Mouse (Mus musculus) megakaryocyte-erythroid progenitor cell, adult 5-6 weeks (primary cell): ENCODE data around the gene Traf4. TPM values are rescaled to one million over a fixed set of nuclear protein-coding genes. Genes with fewer than 3 reads are reported as not detected.
"Not testable (repeated sequence)": the region's sequence is repeated elsewhere in the genome, so short reads cannot be mapped to it uniquely, and the experiment has no call there.

ENCODE experiments used
- ATAC-seq: replicated peaks from 2 replicates; pipeline ENCODE4 v1.8.0; 2016; ENCODE audit warnings: mild to moderate bottlenecking, inconsistent platforms; ENCODE audit not compliant: severe bottlenecking, poor library complexity, low FRiP score, low TSS enrichment
- total RNA-seq, 2 experiments: library from RNA; stranded (forward) in 1 of 2; stranded (reverse) in 1 of 2; fragments of 200-1000, 215-1000 nt in 1 of 2; fragments of >200 nt in 1 of 2; fragmentation: Nextera tagmentation in 1 of 2; gene quantifications; 2 replicates each; pipeline ENCODE4 v1.2.3; 2014 to 2017

Gene Traf4
- total RNA-seq (2014; fragmentation: Nextera tagmentation), result 30.3 and 39.1 TPM in 2 replicates
- total RNA-seq (2017), result 10.3 and 18.0 TPM in 2 replicates

- ATAC-seq, result peak; percentile 5; the same call in 1 of the 2 replicates
Observed at GRCm38 (mm10) chr11:78164924-78165760, at the start of gene Traf4. Gene Traf4 (minus strand): TSS chr11:78165589.

- no peak for ATAC-seq
Observed at GRCm38 (mm10) chr11:78213086-78213817, 47.9 kb upstream of the Traf4 start.

DNA sequence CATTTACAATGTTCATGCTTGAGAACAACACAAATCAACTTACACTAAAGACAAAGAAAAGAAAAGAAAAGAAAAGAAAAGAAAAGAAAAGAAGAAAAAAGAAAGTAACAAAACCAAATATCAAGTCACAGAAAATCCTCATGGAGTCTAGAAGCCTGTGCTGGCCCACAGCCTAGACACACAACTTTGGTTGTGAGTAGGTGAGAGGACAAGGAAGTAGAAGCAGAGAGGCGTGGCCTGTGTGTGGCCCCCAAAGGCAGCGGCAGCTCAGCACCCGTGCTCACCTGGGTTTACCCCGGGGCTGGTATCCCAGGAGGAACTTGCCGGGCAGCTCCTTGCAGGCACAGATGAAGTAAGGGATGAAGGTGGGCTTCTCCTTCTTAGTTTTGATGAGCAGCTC, 46.1 kb upstream of the Traf4 start:
- no peak for ATAC-seq

DNA sequence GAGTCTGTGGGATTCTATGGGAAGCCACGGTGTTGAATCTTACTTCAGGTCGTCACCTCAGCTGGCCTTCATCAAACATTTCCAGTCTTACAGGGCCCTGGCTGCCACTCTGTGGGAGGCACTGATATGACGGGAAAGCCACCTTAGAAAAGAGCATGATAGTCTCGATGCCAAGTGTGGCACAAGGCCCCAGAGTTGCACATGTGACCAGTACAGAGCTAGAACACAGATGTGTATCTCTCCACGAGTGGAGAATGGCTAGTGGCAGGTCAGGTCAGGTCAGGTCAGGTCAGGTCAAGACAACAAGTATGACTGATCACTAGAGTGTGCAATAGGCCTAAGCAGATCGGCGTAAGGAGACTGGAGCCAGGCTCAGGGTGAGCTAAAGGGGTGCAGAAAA, 45.2 kb upstream of the Traf4 start:
- peak; percentile 18 for ATAC-seq

- ATAC-seq, result no peak
Observed at GRCm38 (mm10) chr11:78209886-78210285, 44.5 kb upstream of the Traf4 start.

- no peak for ATAC-seq
Observed at GRCm38 (mm10) chr11:78207190-78207589, 41.8 kb upstream of the Traf4 start.

- no peak for ATAC-seq
Observed at GRCm38 (mm10) chr11:78205361-78206206, 40.2 kb upstream of the Traf4 start.

DNA sequence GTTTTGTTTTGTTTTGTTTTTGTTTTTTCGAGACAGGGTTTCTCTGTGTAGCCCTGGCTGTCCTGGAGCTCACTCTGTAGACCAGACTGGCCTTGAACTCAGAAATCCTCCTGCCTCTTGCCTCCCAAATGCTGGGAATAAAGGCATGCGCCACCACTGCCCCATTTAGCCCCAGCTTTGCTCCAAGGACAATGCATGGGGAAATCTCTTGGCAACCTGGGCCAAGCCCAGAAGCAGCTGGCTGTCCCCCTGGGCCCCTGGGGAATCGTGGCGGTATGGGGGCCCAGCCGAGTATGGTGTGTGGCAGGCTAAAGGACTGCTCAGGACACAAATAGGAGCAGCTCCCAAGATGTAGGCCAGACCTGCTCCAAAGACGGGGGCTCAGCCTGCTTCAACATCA, 38.9 kb upstream of the Traf4 start:
- no peak for ATAC-seq

GRCm38 (mm10) chr11:78202372-78202771, 37.0 kb upstream of the Traf4 start:
- ATAC-seq, result no peak

DNA sequence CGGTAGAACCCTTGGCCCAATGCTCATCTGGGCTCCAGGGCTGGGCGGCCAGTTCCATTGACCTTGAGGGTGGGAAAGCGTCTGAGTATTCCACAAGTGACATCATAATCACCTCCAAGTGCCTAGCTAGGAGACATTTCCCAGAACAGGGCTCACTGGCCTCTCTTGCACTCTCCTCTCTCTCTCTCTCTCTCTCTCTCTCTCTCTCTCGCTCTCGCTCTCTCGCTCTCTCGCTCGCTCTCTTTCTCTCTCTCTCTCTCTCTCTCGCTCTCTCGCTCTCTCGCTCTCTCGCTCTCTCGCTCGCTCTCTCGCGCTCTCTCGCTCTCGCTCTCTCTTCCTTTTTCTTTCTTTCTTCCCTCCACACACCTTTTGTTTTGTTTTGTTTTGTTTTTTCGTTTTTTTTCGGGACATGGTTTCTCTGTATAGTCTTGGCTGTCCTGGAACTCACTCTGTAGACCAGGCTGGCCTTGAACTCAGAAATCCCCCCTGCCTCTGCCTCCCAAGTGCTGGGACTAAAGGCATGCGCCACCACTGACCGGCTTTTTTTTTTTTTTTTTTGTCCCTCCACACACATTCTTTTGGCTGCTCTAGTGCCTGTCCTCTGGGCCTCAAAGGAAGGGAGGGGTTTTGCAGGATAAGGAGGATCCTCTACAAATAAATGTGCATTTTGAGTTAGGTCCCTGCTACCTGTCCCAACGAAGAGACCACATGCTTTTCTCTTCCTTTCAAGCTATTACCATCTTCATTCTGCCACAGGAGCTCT, 29.9 kb upstream of the Traf4 start:
- no peak for ATAC-seq

- ATAC-seq, result peak; percentile 93
Observed at GRCm38 (mm10) chr11:78194411-78195100, 29.2 kb upstream of the Traf4 start.

DNA sequence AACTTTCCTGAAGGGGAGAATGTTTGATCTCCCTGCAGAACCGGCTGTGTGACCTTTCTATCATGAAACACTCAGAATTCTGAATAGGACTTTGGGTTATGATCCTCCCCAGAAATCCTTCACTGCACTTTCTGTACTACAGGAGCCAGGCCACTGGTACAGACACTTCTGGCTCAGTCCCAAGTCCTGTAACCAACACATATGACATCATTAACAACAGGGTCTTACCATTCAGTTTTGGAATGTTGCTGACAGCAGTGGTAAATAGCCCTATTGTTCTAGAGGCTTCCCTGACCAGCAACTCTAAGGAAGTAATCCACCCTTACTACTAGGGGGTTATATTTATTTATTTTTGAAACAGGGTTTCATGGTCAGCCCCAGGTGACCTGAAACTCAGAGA, 27.7 kb upstream of the Traf4 start, which contains the start of gene Proca1:
TSS of gene Proca1 (plus strand) at position 280 of the 400 bp plus-strand sequence.
- no peak for ATAC-seq

GRCm38 (mm10) chr11:78190041-78190440, 24.7 kb upstream of the Traf4 start:
- no peak for ATAC-seq

GRCm38 (mm10) chr11:78189234-78190040, 24.0 kb upstream of the Traf4 start:
- ATAC-seq, result peak; percentile 41; the same call in 1 of the 2 replicates

- ATAC-seq, result no peak
Observed at GRCm38 (mm10) chr11:78188331-78189233, 23.2 kb upstream of the Traf4 start, which contains the start of gene Rab34. Gene Rab34 (plus strand): TSS chr11:78188430.

GRCm38 (mm10) chr11:78184702-78185101, 19.3 kb upstream of the Traf4 start:
- ATAC-seq, result not testable (repeated sequence)
